Mouse (Mus musculus) hematopoietic stem cell, adult 5-6 weeks (primary cell): ENCODE results near the gene Tmem29. TPM values are rescaled to one million over a fixed set of nuclear protein-coding genes. Genes with fewer than 3 reads are reported as not detected.

Experiments
- total RNA-seq: library from RNA; stranded (forward); fragments of 172-1452, 232-1000 nt; gene quantifications from 2 replicates; pipeline ENCODE4 v1.2.3, GENCODE M21; 2017

Tmem29 gene
- total RNA-seq, 1 experiment from 2014 or later: 38.1 TPM

Other genes with a start within 250 kb of the Tmem29 start
- gene Alas2, start 88.2 kb upstream of the Tmem29 start, total RNA-seq: not detected in 2 replicates
- 1.7 and 5.8 TPM in 2 replicates for gene Pfkfb1, start 129.1 kb upstream of the Tmem29 start, total RNA-seq
- gene Apex2, start 130.7 kb upstream of the Tmem29 start, total RNA-seq: 7.7 and 15.6 TPM in 2 replicates
- 2.9 and 3.3 TPM in 2 replicates for gene Tro, start 198.4 kb upstream of the Tmem29 start, total RNA-seq